Mouse (Mus musculus) forebrain, embryonic 13.5 days (tissue): ENCODE measurements at regions not wholly inside any gene's neighbourhood (a gene's known extent, or its start where the extent isn't known, plus 50 kb on each side); places are given as distances from the start of the nearest gene placed in this dataset.
A peak's percentile ranks its signal among the peaks of the same experiment; 100 is the strongest.
"Not testable (repeated sequence)": the region's sequence is repeated elsewhere in the genome, so short reads cannot be mapped to it uniquely, and the experiment has no call there.

ENCODE experiments used
- ATAC-seq: fragments of 200-750 bp; cut with Nextera tagmentation; 2 replicates; pipeline ENCODE4 v1.8.0; 2017
- H3K27ac ChIP-seq: fragments of 300-500 bp; sonication (generic); 2 replicates; pipeline ENCODE4 v1.5.1; 2015; ENCODE audit warnings: inconsistent platforms, mild to moderate bottlenecking, moderate library complexity
- H3K27me3 ChIP-seq: fragments of 300-500 bp; sonication (generic); 2 replicates; pipeline ENCODE4 v1.6.1; 2015; ENCODE audit warnings: mild to moderate bottlenecking, inconsistent platforms
- H3K36me3 ChIP-seq: fragments of 300-500 bp; sonication (generic); 2 replicates; pipeline ENCODE4 v1.6.1; 2015; ENCODE audit warnings: mild to moderate bottlenecking, inconsistent platforms; ENCODE audit not compliant: poor library complexity, severe bottlenecking
- H3K4me1 ChIP-seq: fragments of 300-500 bp; sonication (generic); 2 replicates; pipeline ENCODE4 v1.6.1; 2015; ENCODE audit warnings: inconsistent platforms
- H3K4me2 ChIP-seq: fragments of 300-500 bp; sonication (generic); 2 replicates; pipeline ENCODE4 v1.6.1; 2015; ENCODE audit warnings: inconsistent platforms, mild to moderate bottlenecking, moderate library complexity
- H3K4me3 ChIP-seq: fragments of 300-500 bp; sonication (generic); 2 replicates; pipeline ENCODE4 v1.5.1; 2015; ENCODE audit warnings: mild to moderate bottlenecking, inconsistent platforms
- H3K9ac ChIP-seq: fragments of 300-500 bp; sonication (generic); 2 replicates; pipeline ENCODE4 v1.6.1; 2015; ENCODE audit warnings: mild to moderate bottlenecking, inconsistent platforms
- H3K9me3 ChIP-seq: fragments of 300-500 bp; sonication (generic); replicated peaks from 2 replicates; pipeline ENCODE4 v1.6.1; 2016; ENCODE audit warnings: inconsistent platforms
- WGBS: fragments of 180-500 bp; shearing (Covaris S2); methylation state at CpG from one replicate; pipeline ENCODE4 v1.1.7; 2015; 5-methylcytosine and 5-hydroxymethylcytosine counted together

- Histone ChIP-seq H3K36me3 (no peaks in the 10 kb centered on the region), H3K4me2 (no peak overlapping the region), H3K4me1 (no peaks in the 10 kb centered on the region), H3K9me3 (no peaks in the 10 kb centered on the region), H3K27me3 (no peaks in the 10 kb centered on the region), H3K4me3 (no peak overlapping the region), H3K9ac (no peak overlapping the region), H3K27ac (no peak overlapping the region)
- ATAC-seq, result peak; percentile 41; the same call in 1 of the 2 replicates
- WGBS, result 89% methylated on average over 1 of the region's 1 CpGs
Measured at GRCm38 (mm10) chr17:91733927-91734324, 641.1 kb upstream of the Nrxn1 start.

- no peaks in the 10 kb centered on the region for H3K4me1 ChIP-seq
- H3K4me3 ChIP-seq, result no peak overlapping the region
- no peaks in the 10 kb centered on the region for H3K9me3 ChIP-seq
- no peaks in the 10 kb centered on the region for H3K36me3 ChIP-seq
- ATAC-seq, result no peak
- no peak overlapping the region for H3K27ac ChIP-seq
- no peak overlapping the region for H3K4me2 ChIP-seq
- H3K9ac ChIP-seq, result no peak overlapping the region
- no peaks in the 10 kb centered on the region for H3K27me3 ChIP-seq
- 80% methylated on average over 2 of the region's 2 CpGs for WGBS
Measured at GRCm38 (mm10) chr17:91733174-91733926, 640.5 kb upstream of the Nrxn1 start.

GRCm38 (mm10) chr17:91710412-91710811 lies 617.5 kb upstream of the Nrxn1 start:
- Histone ChIP-seq H3K27me3 (no peaks in the 10 kb centered on the region), H3K9me3 (no peaks in the 10 kb centered on the region), H3K27ac (no peak overlapping the region), H3K9ac (no peak overlapping the region), H3K4me3 (no peak overlapping the region), H3K4me2 (no peak overlapping the region), H3K4me1 (no peaks in the 10 kb centered on the region), H3K36me3 (no peaks in the 10 kb centered on the region)
- no peak for ATAC-seq

GRCm38 (mm10) chr17:91691063-91691462 lies 598.2 kb upstream of the Nrxn1 start:
- H3K4me2 ChIP-seq, result no peak overlapping the region
- no peaks in the 10 kb centered on the region for H3K4me1 ChIP-seq
- no peak overlapping the region for H3K27ac ChIP-seq
- no peak overlapping the region for H3K4me3 ChIP-seq
- WGBS, result 80% methylated on average over 4 of the region's 4 CpGs
- no peaks in the 10 kb centered on the region for H3K27me3 ChIP-seq
- no peaks in the 10 kb centered on the region for H3K36me3 ChIP-seq
- H3K9me3 ChIP-seq, result no peaks in the 10 kb centered on the region
- H3K9ac ChIP-seq, result no peak overlapping the region
- no peak for ATAC-seq

GRCm38 (mm10) chr17:91657449-91657848 lies 564.6 kb upstream of the Nrxn1 start:
- peak; percentile 70 for ATAC-seq

GRCm38 (mm10) chr17:91657036-91657435 lies 564.2 kb upstream of the Nrxn1 start:
- no peaks in the 10 kb centered on the region for H3K4me1 ChIP-seq
- peak; percentile 61; the same call in 1 of the 2 replicates for ATAC-seq
- no peaks in the 10 kb centered on the region for H3K9me3 ChIP-seq
- H3K36me3 ChIP-seq, result no peaks in the 10 kb centered on the region
- no peak overlapping the region for H3K27ac ChIP-seq
- H3K4me3 ChIP-seq, result no peak overlapping the region
- H3K27me3 ChIP-seq, result no peaks in the 10 kb centered on the region
- H3K9ac ChIP-seq, result no peak overlapping the region
- H3K4me2 ChIP-seq, result no peak overlapping the region

More at GRCm38 (mm10) chr17:91657449-91657848, 564.6 kb upstream of the Nrxn1 start:
- H3K4me1 ChIP-seq, result no peaks in the 10 kb centered on the region
- H3K9ac ChIP-seq, result no peak overlapping the region
- no peak overlapping the region for H3K4me3 ChIP-seq
- no peak overlapping the region for H3K4me2 ChIP-seq
- H3K9me3 ChIP-seq, result no peaks in the 10 kb centered on the region
- no peaks in the 10 kb centered on the region for H3K36me3 ChIP-seq
- no peak overlapping the region for H3K27ac ChIP-seq
- H3K27me3 ChIP-seq, result no peaks in the 10 kb centered on the region

- Histone ChIP-seq H3K4me2 (no peak overlapping the region), H3K27ac (no peak overlapping the region), H3K4me3 (no peak overlapping the region), H3K36me3 (no peaks in the 10 kb centered on the region), H3K27me3 (no peaks in the 10 kb centered on the region), H3K9me3 (no peaks in the 10 kb centered on the region), H3K4me1 (no peaks in the 10 kb centered on the region), H3K9ac (no peak overlapping the region)
- no peak for ATAC-seq
Measured at GRCm38 (mm10) chr17:91631915-91632314, 539.0 kb upstream of the Nrxn1 start.

GRCm38 (mm10) chr17:91614175-91614574 lies 521.3 kb upstream of the Nrxn1 start:
- H3K36me3 ChIP-seq, H3K9ac ChIP-seq, H3K27ac ChIP-seq, H3K4me1 ChIP-seq, H3K4me3 ChIP-seq, H3K4me2 ChIP-seq, H3K27me3 ChIP-seq, H3K9me3 ChIP-seq, ATAC-seq: not testable (repeated sequence)
- 90% methylated on average over 5 of the region's 5 CpGs for WGBS

- H3K36me3 ChIP-seq, result no peaks in the 10 kb centered on the region
- no peak overlapping the region for H3K27ac ChIP-seq
- no peaks in the 10 kb centered on the region for H3K27me3 ChIP-seq
- no peaks in the 10 kb centered on the region for H3K9me3 ChIP-seq
- H3K9ac ChIP-seq, result no peak overlapping the region
- no peak overlapping the region for H3K4me2 ChIP-seq
- no peak for ATAC-seq
- no peaks in the 10 kb centered on the region for H3K4me1 ChIP-seq
- H3K4me3 ChIP-seq, result no peak overlapping the region
Measured at GRCm38 (mm10) chr17:91589120-91589519, 496.2 kb upstream of the Nrxn1 start.

GRCm38 (mm10) chr17:91551058-91551691 lies 458.3 kb upstream of the Nrxn1 start:
- not testable (repeated sequence) for H3K4me3 ChIP-seq, H3K4me1 ChIP-seq, H3K9me3 ChIP-seq, H3K9ac ChIP-seq, H3K36me3 ChIP-seq, ATAC-seq, H3K27me3 ChIP-seq, H3K4me2 ChIP-seq, H3K27ac ChIP-seq
- 95% methylated on average over 5 of the region's 9 CpGs for WGBS

GRCm38 (mm10) chr17:91531488-91531887 lies 438.6 kb upstream of the Nrxn1 start:
- H3K27me3 ChIP-seq, result no peaks in the 10 kb centered on the region
- WGBS, result 82% methylated on average over 1 of the region's 1 CpGs
- H3K9ac ChIP-seq, result no peak overlapping the region
- no peaks in the 10 kb centered on the region for H3K36me3 ChIP-seq
- no peak for ATAC-seq
- no peak overlapping the region for H3K4me3 ChIP-seq
- no peak overlapping the region for H3K4me2 ChIP-seq
- no peaks in the 10 kb centered on the region for H3K4me1 ChIP-seq
- H3K27ac ChIP-seq, result no peak overlapping the region
- H3K9me3 ChIP-seq, result no peaks in the 10 kb centered on the region

- Histone ChIP-seq H3K27me3 (no peaks in the 10 kb centered on the region), H3K27ac (no peak overlapping the region), H3K4me2 (no peak overlapping the region), H3K4me1 (no peaks in the 10 kb centered on the region), H3K9ac (no peak overlapping the region), H3K36me3 (no peaks in the 10 kb centered on the region), H3K4me3 (no peak overlapping the region), H3K9me3 (no peaks in the 10 kb centered on the region)
- no peak for ATAC-seq
Measured at GRCm38 (mm10) chr17:91517256-91517655, 424.4 kb upstream of the Nrxn1 start.
